Mouse (Mus musculus): ENCODE data around the gene Bcl2a1d. TPM values are rescaled to one million over a fixed set of nuclear protein-coding genes. Genes with fewer than 3 reads are reported as not detected.
A peak's percentile ranks its signal among the peaks of the same experiment; 100 is the strongest.
"Not testable (repeated sequence)": the region's sequence is repeated elsewhere in the genome, so short reads cannot be mapped to it uniquely, and the experiment has no call there.

Gene Bcl2a1d
- not detected for total RNA-seq (2021)
- long read RNA-seq, experiment 1, result 0 reads
- long read RNA-seq, experiment 2, result 0 reads

DNA sequence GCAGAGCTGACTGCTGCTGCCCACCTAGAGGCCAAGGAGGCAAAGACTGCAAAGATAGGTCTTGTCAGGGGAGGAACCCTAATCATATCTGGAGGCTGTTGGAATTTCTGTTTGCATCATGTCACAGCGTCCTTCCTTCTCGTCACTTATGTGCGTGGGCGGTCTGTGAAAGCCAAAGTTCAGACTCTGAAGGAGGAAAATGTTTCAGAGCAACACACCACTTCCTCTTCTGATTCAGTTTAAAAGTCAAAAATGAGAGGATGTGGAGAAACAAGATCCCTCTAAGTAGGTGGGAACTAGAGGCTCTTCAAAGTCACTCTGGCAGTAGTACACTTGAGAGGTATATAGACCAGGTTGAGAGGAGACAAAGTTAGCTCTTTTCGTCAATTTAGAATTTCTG, at the start of gene Bcl2a1d:
Bcl2a1d (minus strand) TSS at position 187 of the 400 bp plus-strand sequence.
- DNase-seq; H3K4me3 ChIP-seq; H3K27ac ChIP-seq; intact Hi-C loops (cut with DNase I): not testable (repeated sequence)

GRCm38 (mm10) chr9:88770239-88770638, 38.5 kb upstream of the Bcl2a1d start:
- DNase-seq; intact Hi-C loops (cut with DNase I); H3K4me3 ChIP-seq; H3K27ac ChIP-seq: not testable (repeated sequence)

- intact Hi-C loops (cut with DNase I); H3K4me3 ChIP-seq; H3K27ac ChIP-seq; DNase-seq: not testable (repeated sequence)
Observed at GRCm38 (mm10) chr9:88769470-88769869, 37.8 kb upstream of the Bcl2a1d start.

DNA sequence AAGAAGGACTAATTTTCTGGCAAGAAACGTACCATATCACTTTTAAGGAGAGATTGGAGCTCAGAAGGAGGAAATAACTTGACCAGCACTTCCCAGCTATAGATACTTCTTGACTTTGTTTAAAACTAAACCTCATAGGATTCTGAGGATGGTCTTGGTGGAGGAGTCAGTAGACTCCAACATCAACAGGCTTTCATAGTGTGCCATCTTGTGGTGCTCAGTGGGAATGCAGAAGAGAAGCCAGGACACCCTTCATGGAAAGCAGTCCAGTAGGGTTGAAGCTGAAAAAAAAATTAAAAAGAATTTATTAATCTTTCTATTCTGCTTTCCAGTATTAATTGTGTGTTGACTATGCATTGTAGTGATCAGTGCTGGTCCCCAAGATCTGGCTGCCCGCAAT, 15.0 kb upstream of the Bcl2a1d start:
- H3K27ac ChIP-seq; H3K4me3 ChIP-seq; intact Hi-C loops (cut with DNase I): not testable (repeated sequence)
- peak; percentile 21 for DNase-seq
- peak; percentile 38 for TF ChIP-seq CTCF (IDR thresholded peaks at IDR 0.05)

GRCm38 (mm10) chr9:88746046-88746445, 14.3 kb upstream of the Bcl2a1d start:
- intact Hi-C loops (cut with DNase I); DNase-seq; H3K4me3 ChIP-seq; H3K27ac ChIP-seq: not testable (repeated sequence)

- H3K27ac ChIP-seq; intact Hi-C loops (cut with DNase I); H3K4me3 ChIP-seq; DNase-seq: not testable (repeated sequence)
Observed at GRCm38 (mm10) chr9:88735289-88735688, 3.6 kb upstream of the Bcl2a1d start.

DNA sequence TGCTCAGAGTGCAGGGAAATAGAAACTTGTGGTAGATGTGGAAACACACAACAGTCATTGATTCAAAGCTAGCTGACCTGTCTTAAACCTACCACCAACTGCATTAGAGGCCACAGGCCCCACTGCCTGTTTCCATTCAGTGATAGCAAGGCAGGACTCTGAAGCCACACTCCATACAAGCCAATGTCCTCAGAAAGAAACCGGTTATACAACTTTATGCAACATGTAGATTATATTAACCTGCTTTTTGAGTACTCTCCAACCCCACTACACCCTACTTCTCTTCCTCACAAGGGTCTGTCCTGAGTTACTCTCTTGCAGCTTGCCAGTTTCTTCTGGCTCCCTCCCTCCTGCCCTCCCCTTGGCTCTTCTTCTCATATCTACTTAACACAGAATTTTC, 1.5 kb upstream of the Bcl2a1d start:
- intact Hi-C loops (cut with DNase I); H3K27ac ChIP-seq; H3K4me3 ChIP-seq; DNase-seq: not testable (repeated sequence)

DNA sequence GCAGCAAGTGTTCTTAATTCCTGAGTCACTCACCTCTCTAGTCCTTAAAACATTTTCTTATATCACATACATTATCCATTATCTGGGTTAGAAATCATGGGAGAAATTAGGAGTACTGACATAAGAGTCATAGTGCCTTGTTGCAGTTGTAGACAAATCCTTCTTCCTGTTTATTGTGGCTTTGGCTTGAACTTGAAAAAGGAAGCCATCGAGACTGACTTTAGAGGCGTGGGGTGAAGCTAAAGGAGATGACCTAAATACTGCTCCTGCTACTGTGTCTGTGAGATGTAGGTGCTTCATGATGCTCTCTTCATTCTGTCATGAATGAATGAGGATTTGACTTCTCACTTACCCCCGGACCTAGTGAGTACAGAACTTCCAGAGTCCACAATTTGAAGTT, 620 bp upstream of the Bcl2a1d start:
- DNase-seq; intact Hi-C loops (cut with DNase I); H3K27ac ChIP-seq; H3K4me3 ChIP-seq: not testable (repeated sequence)

DNA sequence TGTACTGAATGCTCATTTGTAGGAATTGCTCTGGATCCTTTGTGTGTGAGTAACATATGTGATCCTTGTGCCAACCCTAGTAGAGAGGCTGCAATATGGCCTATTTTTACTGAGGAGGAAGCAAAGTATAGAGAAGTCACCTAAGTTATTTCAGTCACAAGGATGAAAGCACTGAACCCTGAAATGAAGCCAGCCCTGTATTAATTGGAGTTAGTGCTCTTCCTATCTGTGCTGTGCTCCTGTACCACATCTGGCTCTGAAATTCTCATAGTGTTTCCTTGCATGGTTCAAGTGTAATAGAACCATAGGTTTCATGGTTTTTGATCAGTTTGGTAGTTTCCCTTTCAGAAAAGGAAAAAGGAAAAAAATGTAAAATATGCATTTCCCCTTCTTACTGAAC, 3.4 kb downstream of the Bcl2a1d start:
- H3K27ac ChIP-seq; H3K4me3 ChIP-seq; intact Hi-C loops (cut with DNase I); DNase-seq: not testable (repeated sequence)

DNA sequence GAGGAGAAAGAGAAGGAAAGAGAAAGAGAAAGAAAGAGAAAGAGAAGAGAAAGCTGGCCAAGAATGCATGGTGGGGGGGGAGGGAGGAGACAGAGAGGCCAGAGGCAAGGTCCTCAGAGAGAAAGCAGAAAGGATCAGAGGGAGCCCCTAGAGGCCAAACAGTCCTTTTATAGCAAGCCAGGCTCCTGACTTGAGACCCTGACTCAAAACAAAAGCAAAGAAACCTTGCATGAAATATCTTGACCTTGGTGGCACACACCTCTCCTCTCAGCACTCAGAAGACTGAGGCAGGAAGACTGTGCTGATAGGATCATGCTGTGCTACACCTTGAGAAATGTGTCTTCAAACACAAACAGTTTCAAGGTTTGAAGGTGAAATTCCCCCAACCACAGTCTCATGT, 10.1 kb downstream of the Bcl2a1d start:
- H3K4me3 ChIP-seq; H3K27ac ChIP-seq; DNase-seq; intact Hi-C loops (cut with DNase I): not testable (repeated sequence)

GRCm38 (mm10) chr9:88719989-88720537, 11.7 kb downstream of the Bcl2a1d start, which contains the start of gene Mthfsl:
Gene Mthfsl (minus strand): TSS chr9:88720296.
- H3K4me3 ChIP-seq, result peak within 1 kb of the TSS; percentile 70
- DNase-seq; intact Hi-C loops (cut with DNase I): not testable (repeated sequence)
- peak within 1 kb of the TSS; percentile 87 for H3K27ac ChIP-seq
- TF ChIP-seq CTCF (IDR thresholded peaks at IDR 0.05), result peak; percentile 41; the same call in 1 of the 2 replicates

- DNase-seq; intact Hi-C loops (cut with DNase I): not testable (repeated sequence)
- Histone ChIP-seq H3K27ac (peak overlapping the region; percentile 75), H3K4me3 (peak overlapping the region; percentile 60)
Observed at GRCm38 (mm10) chr9:88719073-88719921, 12.4 kb downstream of the Bcl2a1d start.

DNA sequence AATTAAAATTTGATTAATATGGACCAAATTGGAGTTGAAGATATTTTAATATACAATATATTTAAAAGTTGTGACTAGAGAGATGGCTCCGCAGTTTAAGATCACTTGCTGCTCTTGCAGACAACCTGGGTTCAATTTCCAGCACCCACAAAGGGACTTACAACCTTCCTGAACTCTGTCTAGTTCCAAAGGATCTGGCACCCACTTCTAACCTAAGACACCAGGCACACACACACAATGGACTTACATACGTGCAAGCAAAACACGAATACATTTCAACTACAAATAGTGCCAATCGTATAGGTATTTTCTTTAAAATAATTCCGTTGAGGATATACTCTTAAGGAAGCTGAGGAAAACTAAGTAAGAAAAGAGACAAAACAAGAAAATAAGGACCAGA, 13.1 kb downstream of the Bcl2a1d start:
- DNase-seq; intact Hi-C loops (cut with DNase I); H3K27ac ChIP-seq: not testable (repeated sequence)
- peak overlapping the region; percentile 60 for H3K4me3 ChIP-seq

DNA sequence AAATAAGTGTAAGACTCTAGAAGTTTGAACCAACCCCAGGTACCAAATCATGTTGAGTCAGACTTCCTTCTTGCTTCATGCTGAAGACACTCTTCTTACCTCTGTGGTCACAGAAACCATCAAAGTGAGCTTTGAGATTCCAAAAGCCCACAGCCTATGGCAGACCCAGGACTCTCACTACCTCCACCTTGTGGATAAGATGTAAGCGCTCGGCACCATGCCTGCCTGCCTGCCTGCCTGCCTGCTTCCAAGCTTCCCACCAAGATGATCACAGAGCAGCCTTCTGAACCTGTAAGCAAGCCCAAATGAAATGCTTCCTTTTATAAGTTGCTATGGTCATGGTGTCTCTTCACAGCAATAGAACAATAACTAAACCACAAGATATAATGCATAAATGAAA, 13.6 kb downstream of the Bcl2a1d start:
- peak; percentile 36 for DNase-seq
- H3K4me3 ChIP-seq; H3K27ac ChIP-seq; intact Hi-C loops (cut with DNase I): not testable (repeated sequence)
- peak; percentile 43 for TF ChIP-seq CTCF (IDR thresholded peaks at IDR 0.05)

DNA sequence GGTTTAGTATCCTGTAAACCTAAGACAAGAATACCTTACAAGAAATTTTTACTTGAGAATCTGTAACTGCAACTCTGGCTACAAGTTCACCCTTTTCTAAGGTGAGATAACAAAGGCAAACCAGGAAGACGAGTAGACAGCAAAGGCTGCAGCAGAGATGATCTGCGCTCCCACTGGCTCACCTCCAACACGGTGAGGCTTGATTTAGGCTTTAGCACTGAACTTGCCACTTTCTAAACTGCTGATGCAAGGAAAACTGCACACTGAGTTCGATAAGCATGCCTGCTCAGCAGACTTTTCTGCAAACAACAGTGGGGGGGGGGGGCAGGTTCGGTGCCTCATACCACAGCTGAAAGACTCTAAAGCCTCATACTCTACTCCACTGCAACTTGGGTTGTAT, 17.2 kb downstream of the Bcl2a1d start:
- H3K27ac ChIP-seq; intact Hi-C loops (cut with DNase I); DNase-seq; H3K4me3 ChIP-seq: not testable (repeated sequence)

DNA sequence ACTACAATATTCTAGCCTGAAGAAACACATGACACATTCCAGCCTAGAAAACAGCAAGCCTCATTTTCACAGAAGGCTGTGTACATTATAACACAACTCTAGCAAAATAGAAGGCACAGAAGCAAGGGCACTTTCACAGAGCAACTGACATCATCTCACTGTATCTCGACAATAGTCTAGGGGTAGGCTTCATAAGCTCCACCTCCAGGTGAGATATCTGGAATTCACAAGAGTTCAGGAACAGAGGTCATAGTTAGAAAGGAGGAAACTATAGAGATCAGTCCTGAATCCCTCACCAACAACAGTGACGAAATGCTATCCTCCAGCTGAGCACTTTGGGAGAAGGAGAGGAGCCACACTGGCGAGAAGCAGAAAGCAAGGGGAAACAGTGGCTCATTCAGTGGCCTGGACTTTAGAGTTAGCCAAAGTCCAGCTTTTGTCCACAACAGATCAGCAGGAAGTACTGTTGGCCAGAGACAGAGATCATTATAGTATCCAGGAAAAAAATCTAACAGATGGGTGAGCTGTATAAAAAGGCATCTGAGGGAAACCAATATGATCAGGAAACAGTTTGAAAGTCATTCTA, 19.5 kb downstream of the Bcl2a1d start:
- DNase-seq; H3K27ac ChIP-seq; H3K4me3 ChIP-seq; intact Hi-C loops (cut with DNase I): not testable (repeated sequence)

DNA sequence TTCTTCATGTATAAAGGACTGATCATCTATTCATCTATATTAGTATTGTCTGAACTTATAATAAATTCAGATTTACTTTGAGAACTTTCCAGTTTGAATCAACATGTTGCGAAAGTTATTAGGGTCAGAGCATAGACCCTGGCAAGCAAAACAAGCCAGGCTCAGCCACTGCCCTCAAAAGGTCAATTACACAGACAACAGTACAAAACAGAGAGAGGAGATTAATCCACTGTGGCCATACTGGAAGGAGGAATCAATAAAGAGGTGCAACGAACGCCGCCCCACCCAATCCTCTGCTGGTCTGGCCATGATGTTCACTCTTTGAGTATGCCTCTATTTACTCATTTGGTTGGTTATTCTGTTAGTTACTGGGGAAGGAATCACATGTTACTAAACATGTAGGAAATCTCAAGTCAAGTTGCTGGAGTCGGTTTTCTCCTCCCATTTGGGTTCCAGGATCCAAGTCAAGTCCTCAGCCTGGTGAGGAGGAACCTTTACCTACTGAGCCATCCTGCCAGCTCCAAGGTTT, 20.7 kb downstream of the Bcl2a1d start:
- DNase-seq; intact Hi-C loops (cut with DNase I); H3K4me3 ChIP-seq: not testable (repeated sequence)

DNA sequence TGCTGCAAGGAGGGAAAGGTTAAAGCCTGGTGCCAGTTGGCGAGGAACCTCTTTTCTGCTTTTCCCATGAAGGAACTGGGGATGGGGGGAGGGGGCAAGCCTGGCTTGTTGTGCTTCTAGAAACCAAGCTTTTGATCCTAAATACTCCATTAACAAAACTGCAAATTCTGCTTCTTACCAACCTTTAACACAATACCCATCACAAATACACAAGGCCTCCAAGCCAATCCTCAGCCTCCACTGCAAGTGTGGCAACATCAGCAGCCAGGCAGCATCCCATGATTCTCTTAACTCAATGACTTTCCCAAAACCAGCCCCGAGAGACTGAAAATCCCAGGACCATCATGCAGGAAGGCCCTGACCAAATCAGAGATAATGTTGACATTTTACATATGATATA, 21.3 kb downstream of the Bcl2a1d start:
- H3K27ac ChIP-seq; DNase-seq; H3K4me3 ChIP-seq; intact Hi-C loops (cut with DNase I): not testable (repeated sequence)

More for the DNA sequence above, 20.7 kb downstream of the Bcl2a1d start:
- not testable (repeated sequence) for H3K27ac ChIP-seq
